Mouse (Mus musculus): ENCODE data around the gene Gm21974.
"Not testable (repeated sequence)": the region's sequence is repeated elsewhere in the genome, so short reads cannot be mapped to it uniquely, and the experiment has no call there.

Gene Gm21974

GRCm38 (mm10) chr7:127895442-127895841, at the start of gene Gm21974, which contains the start of gene Vkorc1:
Gm21974 (minus strand) TSS chr7:127895454.
Vkorc1 (minus strand) TSS chr7:127895617.
- DNase-seq, result peak; percentile 89 to 91

DNA sequence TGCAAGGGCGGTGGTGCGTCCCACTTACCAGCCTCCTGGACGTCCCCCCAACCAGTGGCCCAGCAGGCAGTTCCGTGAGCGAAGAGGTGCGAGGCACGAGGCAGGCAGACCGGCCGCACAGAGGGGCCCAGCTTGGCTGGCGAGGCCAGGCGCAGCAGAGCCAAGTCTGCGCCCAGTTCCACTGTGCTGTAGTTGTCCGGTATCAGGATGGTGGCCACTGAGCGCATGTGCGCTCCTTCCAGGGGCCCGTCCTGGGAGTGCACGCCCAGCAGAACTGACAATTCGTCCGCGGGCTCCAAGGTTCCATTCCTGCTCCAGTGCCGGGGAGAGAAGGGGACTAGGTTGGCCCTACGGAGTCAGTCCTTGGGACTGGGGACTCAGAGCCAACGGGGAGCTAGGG, 49.4 kb upstream of the Gm21974 start:
- no peak for DNase-seq

- not testable (repeated sequence) for DNase-seq
Observed at GRCm38 (mm10) chr7:127942097-127942496, 46.8 kb upstream of the Gm21974 start.

DNA sequence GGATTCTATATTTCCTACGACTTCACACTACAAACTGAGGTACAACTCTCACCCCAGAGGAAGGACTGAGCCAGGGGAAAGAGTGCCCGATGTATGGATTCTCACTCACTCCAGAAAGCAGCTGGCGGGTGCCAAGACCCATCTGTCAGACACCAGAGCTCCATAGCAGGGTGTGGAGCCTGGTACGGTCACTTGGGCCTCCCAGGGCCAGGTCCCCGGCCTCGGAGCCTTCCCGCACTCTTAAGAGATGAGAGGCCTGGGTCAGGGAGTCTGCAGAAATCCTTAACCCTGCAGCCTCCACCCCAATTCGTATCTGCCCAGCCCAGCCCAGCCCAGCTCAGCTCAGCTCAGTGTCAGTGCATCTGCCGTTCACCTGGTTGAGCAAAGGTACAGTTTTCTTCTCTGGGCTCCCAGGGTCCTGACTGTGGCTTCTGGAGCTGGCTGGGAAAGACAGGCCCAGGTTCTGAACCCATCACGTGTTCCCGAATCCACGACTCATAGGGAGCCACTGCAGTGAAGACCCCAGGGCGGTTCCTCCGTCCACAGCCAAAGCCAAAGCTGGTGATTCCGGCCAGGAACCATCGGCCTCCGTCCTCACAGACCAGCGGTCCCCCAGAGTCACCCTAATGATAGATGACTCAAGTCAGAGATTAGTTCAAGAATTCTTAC, 41.1 kb upstream of the Gm21974 start:
- DNase-seq, result no peak

- DNase-seq, result no peak
Observed at GRCm38 (mm10) chr7:127935748-127936159, 40.5 kb upstream of the Gm21974 start.

- DNase-seq, result peak; percentile 97
Observed at GRCm38 (mm10) chr7:127935028-127935722, 39.9 kb upstream of the Gm21974 start.

DNA sequence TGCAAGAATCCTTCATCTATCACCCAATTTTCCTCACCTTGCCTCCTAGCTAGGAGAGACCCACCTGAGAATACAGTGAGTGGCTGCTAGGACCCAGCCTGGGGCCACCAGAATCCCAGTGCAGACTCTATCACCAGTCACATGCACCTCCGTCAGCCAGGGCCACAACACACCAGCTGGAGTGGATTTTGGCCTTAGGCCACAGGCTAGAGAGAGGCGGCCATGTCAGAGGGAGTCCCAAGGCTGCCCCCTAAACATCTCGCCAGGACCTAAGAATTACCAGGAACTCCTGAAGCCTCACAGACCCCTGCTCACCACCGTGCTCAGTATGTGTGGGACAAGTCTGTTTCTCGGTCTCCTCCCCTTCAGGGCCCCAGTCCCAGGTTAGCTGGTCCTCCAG, 38.8 kb upstream of the Gm21974 start:
- no peak for DNase-seq

DNA sequence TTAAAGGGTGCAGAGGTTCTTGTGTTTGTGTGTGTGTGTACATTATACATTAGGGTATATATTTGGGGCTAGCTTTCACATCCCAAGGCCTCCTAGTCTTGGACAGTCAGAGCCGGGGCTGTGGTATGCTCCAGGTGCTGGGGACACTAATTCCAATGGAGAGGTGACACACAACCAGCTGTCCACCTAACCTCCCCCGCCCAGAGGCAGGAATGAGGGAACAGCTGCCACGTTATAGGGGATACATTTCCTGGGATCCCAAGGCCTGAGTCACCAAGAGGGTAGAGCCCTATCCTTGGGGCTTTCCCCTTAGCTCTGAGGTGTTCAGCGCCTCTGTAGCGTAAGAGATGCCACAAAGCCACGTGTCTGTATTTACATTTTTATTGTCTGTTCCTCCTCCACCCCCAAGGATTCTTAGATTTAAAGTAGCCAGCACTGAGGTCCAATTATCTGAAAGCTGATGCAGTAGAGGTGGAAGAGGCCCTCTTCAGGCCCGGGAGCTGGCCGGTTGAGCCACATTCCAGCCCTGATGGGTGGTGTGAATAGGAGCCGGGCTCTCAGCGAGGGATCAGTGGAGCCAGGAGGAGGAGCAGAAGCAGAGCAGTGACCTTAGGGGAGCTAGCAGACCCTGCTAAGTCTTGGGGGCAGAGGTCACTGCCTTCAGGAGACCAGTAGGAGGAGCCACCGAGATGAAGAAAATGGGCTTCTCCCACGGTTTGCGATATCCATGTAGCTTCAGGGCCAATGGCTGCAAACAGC, 37.2 kb upstream of the Gm21974 start:
- DNase-seq, result no peak

DNA sequence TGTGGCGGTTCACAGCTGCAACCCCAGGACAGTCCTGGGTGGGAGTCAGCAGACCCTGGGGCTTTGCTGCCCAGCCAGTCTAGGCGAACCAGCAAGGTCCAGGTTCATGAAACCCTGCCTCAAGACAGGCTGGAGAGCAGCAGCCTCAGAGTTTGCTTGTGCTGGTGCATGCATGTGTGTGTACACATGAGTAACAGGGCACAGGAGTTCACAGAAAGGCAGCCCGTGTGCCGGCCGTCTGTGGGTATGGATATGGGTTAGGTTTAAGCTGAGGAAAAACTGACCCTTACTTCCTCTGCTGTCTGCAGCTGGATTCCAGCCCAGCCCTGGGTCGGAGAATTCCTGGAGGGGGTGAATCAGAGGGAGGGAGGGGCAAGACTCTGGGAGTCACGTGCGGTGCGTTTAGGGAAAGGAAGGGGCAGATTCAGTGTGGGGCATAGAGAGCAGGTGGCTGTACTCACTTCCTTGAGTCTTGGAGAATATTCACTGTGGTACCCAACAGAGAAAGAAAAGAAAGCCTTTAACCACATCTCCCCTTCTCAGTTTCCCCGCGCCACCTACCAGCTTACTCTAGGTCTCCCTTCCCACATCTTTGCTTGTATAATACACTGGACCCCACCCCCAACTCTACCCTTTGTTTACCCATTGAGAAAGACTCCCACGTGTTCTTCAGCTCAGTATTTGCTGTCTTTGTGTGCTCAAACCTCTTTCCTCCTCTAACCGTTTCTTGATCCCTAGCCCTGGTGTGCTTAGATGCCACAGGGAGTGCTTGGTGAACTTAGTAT, 36.3 kb upstream of the Gm21974 start:
- DNase-seq, result no peak

DNA sequence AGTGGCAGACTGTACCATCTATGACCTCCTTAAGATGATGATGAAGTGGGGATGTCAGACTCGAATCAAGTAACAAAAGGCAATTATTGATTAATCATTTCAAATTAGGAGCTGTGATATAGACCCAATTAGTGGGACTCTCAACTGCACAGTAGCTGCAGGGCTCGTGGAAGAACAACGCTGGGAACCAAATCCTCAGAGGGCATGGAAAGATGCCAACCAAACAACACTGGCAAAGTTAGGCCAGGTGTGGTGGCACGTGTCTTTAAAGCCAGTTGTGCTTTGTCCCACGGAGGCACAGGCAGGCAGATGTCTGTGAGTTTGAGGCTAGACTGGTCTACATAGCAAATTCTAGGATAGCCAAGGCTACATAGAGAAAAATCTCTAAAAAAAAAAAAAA, 35.4 kb upstream of the Gm21974 start:
- DNase-seq, result no peak

DNA sequence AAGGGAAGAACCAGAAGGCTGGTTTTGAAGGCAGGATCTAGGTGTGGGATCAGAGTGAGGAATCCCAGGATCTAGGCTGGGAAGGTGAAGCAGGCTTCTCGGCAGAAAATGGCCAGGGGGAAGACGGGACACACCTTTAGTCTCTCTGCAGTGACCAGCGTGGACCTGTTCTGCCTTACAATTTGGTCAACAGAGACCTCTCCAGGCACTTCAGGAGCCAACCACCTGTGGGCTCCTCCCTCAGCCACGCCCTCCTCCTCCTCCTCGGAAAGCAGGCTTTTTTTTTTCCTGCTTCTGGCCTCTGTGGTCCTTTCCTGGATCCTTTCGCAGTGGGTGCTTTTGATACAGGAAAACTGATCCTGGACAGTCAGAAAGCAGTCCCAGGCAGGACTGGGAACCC, 34.7 kb upstream of the Gm21974 start, which contains the start of gene Prss8:
Gene Prss8 (minus strand): TSS at position 182 of the 400 bp plus-strand sequence.
- no peak for DNase-seq

GRCm38 (mm10) chr7:127928596-127928995, 33.3 kb upstream of the Gm21974 start:
- no peak for DNase-seq

- no peak for DNase-seq
Observed at GRCm38 (mm10) chr7:127927726-127928125, 32.5 kb upstream of the Gm21974 start.

DNA sequence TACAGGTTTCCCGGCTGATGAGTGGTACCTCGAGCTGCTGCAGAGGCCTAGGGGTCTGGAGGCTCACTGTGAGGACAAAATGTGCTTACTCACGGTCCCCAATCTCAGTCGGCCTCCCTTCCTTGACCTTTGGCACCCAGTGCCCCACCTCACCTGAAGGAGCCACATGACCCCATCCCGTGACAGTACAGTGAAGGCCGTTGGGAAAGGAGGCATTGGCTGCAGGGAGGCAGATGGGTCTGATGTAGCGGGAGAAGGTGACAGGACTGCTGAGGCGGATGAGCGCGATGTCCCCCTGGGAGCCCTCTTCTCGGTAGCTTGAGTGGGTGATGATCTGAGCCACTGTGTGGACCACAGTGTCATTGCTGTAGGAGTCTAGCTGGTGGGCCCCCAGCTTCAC, 31.6 kb upstream of the Gm21974 start:
- DNase-seq, result no peak

DNA sequence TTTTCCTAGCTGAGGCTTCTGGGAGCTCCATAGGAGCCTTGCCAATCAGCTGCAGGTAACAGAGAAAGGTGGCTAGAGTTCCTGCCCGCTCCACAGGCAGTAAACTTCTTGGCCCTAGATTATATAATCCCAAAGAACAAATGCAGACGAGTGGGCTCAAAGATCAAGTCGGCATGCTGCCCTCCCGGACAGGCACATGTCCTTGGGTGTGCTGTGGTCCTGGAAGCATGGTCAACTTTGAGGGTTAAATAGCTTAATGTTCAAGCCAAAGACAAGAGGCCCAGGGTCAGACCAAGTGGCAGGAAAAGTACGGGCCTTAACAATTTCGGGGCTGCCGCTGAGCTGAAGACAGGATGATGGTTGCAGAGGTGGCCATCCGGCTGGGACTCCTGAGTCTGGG, 30.8 kb upstream of the Gm21974 start:
- no peak for DNase-seq

- no peak for DNase-seq
Observed at GRCm38 (mm10) chr7:127925252-127925651, 30.0 kb upstream of the Gm21974 start.

DNA sequence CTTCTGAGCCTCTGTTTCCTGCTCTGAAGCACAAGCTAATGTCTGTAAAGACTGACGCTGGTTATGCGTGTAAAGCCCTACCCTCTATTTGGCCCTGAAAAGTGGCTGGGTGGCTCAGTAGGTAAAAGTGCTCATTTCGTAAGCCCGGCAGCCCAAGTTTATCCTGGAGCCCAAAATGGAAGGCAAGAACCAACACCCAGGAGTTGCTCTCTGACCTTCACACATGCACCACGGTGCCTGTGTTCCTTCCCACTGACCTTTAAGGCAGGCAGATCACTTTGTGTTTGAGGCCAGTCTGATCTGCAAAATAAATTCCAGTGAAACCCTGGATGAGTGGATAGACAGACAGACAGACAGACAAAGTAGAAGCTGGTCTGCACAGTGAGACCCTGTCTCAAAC, 28.5 kb upstream of the Gm21974 start:
- DNase-seq, result no peak

- peak; percentile 68 to 69 for DNase-seq
Observed at GRCm38 (mm10) chr7:127922451-127923275, 27.4 kb upstream of the Gm21974 start.

GRCm38 (mm10) chr7:127921516-127921915, 26.3 kb upstream of the Gm21974 start:
- DNase-seq, result peak in 1 of 2 experiments; percentile 11

GRCm38 (mm10) chr7:127919290-127919689, 24.0 kb upstream of the Gm21974 start:
- peak; percentile 53 to 58 for DNase-seq

DNA sequence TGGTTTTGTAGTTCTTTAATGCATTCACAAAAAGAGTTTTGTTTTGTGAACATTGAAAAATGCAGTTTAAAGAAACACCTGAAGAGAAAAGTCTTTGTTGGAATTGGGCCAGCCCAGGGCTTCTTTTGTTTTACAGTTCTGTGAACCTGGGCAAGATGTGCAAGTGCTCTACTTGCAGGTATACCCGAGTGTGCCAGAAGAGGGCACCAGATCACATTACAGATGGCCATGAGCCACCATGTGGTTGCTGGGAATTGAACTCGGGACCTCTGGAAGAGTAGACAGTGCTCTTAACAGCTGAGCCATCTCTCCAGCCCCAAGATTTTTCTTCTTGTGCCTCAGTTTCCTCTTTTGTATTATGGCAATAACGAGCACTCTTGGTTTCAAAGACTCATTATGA, 22.9 kb upstream of the Gm21974 start:
- DNase-seq, result peak; percentile 72 to 75

- DNase-seq, result no peak
Observed at GRCm38 (mm10) chr7:127915293-127915692, 20.0 kb upstream of the Gm21974 start.
